Mouse (Mus musculus) thymus, adult 2 months (tissue): Measurements from ENCODE around the gene Moap1. TPM values are rescaled to one million over a fixed set of nuclear protein-coding genes. Genes with fewer than 3 reads are reported as not detected.

ENCODE experiments used
- DNase-seq: peaks from one replicate; pipeline ENCODE4 v3.0.0; 2021
- H3K27ac ChIP-seq: fragments of 200-500 bp; 2 replicates; pipeline ENCODE4 v1.5.1; 2012; ENCODE audit warnings: low read length, control low read depth; ENCODE audit not compliant: control insufficient read depth, insufficient read depth
- H3K27me3 ChIP-seq: fragments of 200-500 bp; 2 replicates; pipeline ENCODE4 v1.6.1; 2012; ENCODE audit warnings: mild to moderate bottlenecking, low read length, moderate library complexity, mixed read lengths; ENCODE audit not compliant: control insufficient read depth, insufficient read depth
- H3K36me3 ChIP-seq: fragments of 200-500 bp; 2 replicates; pipeline ENCODE4 v1.6.1; 2012; ENCODE audit warnings: mild to moderate bottlenecking, low read length, moderate library complexity; ENCODE audit not compliant: control insufficient read depth, insufficient read depth
- H3K4me1 ChIP-seq: fragments of 200-500 bp; replicated peaks from 2 replicates; pipeline ENCODE4 v1.6.1; 2012; ENCODE audit warnings: low read length; ENCODE audit not compliant: control insufficient read depth, insufficient read depth
- H3K4me3 ChIP-seq: fragments of 200-500 bp; 2 replicates; pipeline ENCODE4 v1.5.1; 2012; ENCODE audit warnings: mild to moderate bottlenecking, low read length, control low read depth, moderate library complexity; ENCODE audit not compliant: control insufficient read depth, insufficient read depth
- CTCF ChIP-seq: fragments of 200-500 bp; IDR thresholded peaks from 2 replicates; pipeline ENCODE4 v1.5.1; 2012; ENCODE audit warnings: mild to moderate bottlenecking, control low read depth, low read length, moderate library complexity, borderline replicate concordance; ENCODE audit not compliant: control insufficient read depth, poor library complexity, insufficient read depth; ENCODE audit errors: extremely low read depth
- POLR2A ChIP-seq: fragments of 200-500 bp; IDR thresholded peaks from 2 replicates; pipeline ENCODE4 v1.6.1; 2012; ENCODE audit warnings: mild to moderate bottlenecking, low read length, control low read depth, moderate library complexity; ENCODE audit not compliant: control insufficient read depth, poor library complexity, insufficient read depth; ENCODE audit errors: extremely low read depth
- WGBS: fragments of 180-500 bp; shearing (Covaris S2); methylation state at CpG from one replicate; pipeline ENCODE4 v1.1.7; 2018; 5-methylcytosine and 5-hydroxymethylcytosine counted together
- polyA plus RNA-seq: library from polyadenylated mRNA; depleted of rRNA; stranded (reverse); fragments of >200 nt; gene quantifications from 2 replicates; pipeline ENCODE4 v1.2.3, GENCODE M21; 2012

Moap1 gene
- polyA plus RNA-seq, 1 experiment: 0.71 TPM

GRCm38 (mm10) chr12:102708220-102708619 is 35.2 kb downstream of the Moap1 start:
- no peak for DNase-seq
- Histone ChIP-seq H3K27ac (no peak overlapping the region), H3K27me3 (no peaks in the 10 kb centered on the region), H3K4me1 (peaks cover 19% of the 10 kb centered on the region), H3K4me3 (no peak overlapping the region), H3K36me3 (no peaks in the 10 kb centered on the region)
- WGBS: 91% methylated on average over 11 of the region's 11 CpGs
- TF ChIP-seq POLR2A (no peak), CTCF (no peak)

- no peak for DNase-seq
- no peak for TF ChIP-seq POLR2A
- no peak for TF ChIP-seq CTCF
- WGBS: 94% methylated on average over 10 of the region's 10 CpGs
- Histone ChIP-seq H3K4me3 (no peak overlapping the region), H3K36me3 (no peaks in the 10 kb centered on the region), H3K27ac (no peak overlapping the region), H3K27me3 (no peaks in the 10 kb centered on the region), H3K4me1 (peaks cover 26% of the 10 kb centered on the region)
These were observed 36.5 kb downstream of the Moap1 start for GRCm38 (mm10) chr12:102706833-102707463.

DNA sequence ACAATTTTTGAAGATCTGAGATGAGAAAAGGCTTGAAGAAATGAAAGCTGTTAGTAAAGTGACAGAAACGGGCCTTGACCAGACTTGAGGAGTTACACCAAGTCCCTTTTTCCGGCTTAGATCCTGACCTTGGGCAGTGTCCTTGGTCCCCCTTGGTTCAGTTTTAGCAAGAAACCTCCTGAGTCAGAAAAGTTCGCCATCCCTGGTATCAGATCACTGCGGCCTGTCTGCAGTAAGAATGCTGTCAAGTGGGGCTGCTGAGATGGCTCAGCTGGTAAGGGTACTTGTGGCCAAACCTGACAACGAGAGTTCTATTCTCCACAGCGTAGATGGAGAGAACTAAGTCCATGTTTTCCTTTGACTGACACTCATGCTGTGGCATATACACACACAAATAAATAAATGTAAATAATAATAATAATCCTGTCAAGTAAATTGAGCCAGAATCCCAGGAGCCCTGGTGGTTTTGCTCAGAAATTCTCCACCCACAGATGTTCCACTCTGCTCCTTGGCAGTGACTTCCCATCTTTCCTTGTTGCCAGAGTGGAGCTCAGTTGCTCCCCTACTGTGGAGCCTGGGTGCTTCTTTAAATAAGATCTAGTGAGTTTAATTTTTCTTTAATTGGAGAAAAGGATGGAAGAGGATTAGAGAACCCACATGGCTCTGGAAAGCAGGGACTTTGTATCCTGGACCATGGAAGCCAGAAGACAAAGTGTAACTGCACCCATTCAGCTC is 37.4 kb downstream of the Moap1 start:
- no peak for DNase-seq
- 90% methylated on average over 6 of the region's 6 CpGs for WGBS
- Histone ChIP-seq H3K27me3 (no peaks in the 10 kb centered on the region), H3K4me1 (peaks cover 31% of the 10 kb centered on the region), H3K27ac (no peak overlapping the region), H3K36me3 (no peaks in the 10 kb centered on the region), H3K4me3 (no peak overlapping the region)
- TF ChIP-seq POLR2A (no peak), CTCF (no peak)

DNA sequence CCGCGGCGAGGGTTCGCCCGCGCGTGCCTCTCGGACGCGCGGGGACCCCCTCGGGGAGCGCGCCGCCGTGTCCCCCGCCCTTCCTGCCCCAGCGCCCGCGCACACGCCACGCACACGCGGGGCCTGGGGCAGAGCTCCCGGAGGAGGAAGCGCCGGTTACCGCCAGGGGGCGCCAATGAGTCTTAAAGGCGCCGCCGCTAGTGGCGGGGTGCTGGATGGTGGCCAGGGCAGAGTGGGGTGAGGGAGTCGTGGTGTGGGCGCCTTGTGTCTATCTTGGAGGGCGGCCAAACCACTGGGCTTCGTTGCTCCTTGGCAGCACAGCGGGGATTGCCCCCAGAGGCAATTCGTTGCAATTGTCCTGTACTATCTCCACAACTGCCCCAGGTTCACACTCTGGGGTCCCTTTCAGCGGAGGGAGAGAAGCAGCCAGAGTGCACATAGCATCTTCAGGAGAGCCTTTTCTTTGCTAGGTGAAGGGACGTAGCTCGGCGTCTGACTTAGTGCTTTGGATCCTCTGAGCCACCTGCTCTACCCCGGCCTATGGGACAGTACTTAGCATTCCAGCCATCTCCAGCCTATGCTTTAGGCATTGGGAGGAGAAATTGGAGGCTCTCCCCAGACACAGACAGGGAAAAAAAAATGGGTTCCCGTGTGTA is 38.1 kb downstream of the Moap1 start:
- Histone ChIP-seq H3K4me1 (peaks cover 37% of the 10 kb centered on the region), H3K4me3 (peak overlapping the region; percentile 65), H3K27me3 (no peaks in the 10 kb centered on the region), H3K27ac (no peak overlapping the region), H3K36me3 (no peaks in the 10 kb centered on the region)
- 3% methylated on average over 45 of the region's 45 CpGs for WGBS
- TF ChIP-seq POLR2A (no peak), CTCF (peak; percentile 100)
- DNase-seq: peak; percentile 89

DNA sequence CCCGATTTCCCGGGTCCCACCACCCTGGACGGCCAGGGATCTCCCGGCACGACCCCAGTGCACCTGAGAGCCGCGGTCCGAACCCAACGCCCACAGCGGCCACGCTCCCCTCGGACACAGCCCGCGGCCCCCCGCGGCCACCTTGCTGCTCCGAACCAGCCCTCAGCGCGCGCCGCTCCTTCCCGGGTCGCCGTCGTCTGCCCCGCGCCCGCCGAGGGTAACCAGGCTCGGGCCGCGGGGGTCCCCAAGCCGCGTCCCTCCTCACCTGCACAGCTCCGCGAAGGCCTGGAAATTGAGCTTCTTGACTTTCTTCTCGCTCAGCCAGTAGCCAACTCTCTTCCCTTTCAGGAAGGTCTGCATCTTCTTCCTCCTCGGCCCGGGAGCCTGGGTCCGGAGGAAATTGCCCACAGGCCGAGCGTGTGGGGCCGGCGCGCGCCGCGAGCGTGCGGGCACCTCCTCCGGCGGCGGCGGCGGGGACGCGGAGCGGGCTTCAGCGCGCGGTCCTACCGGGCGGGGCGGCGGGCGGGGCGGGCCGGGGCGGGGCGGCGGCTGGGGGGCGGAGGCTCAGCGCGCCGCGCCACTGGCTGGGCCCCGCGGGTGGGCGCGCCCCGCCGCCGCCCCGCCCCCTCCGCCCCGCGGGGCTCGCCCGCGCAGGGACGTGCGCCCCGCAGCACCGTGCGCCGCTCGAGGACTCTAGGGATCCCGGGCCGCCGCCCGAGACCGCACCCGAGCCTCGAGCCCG is 38.8 kb downstream of the Moap1 start, which contains the start of gene Itpk1:
Gene Itpk1 (minus strand): TSS at position 474 of the 742 bp plus-strand sequence.
- WGBS: 5% methylated on average over 101 of the region's 105 CpGs
- peak; percentile 50 for DNase-seq
- H3K36me3 ChIP-seq: no peaks in the 10 kb centered on the region
- H3K27ac ChIP-seq: peak within 1 kb of the TSS; percentile 15; the same call in 1 of the 2 replicates
- peaks cover 39% of the 10 kb centered on the region for H3K4me1 ChIP-seq
- H3K4me3 ChIP-seq: peak within 1 kb of the TSS; percentile 85
- TF ChIP-seq CTCF (no peak), POLR2A (peak; percentile 12; the same call in 1 of the 2 replicates)
- no peaks in the 10 kb centered on the region for H3K27me3 ChIP-seq

- under 1% methylated on average over 17 of the region's 17 CpGs for whole genome bisulfite sequencing
- Histone ChIP-seq H3K4me1 (peaks cover 45% of the 10 kb centered on the region), H3K27me3 (no peaks in the 10 kb centered on the region), H3K36me3 (no peaks in the 10 kb centered on the region), H3K4me3 (peak overlapping the region; percentile 85), H3K27ac (peak overlapping the region; percentile 15; the same call in 1 of the 2 replicates)
- TF ChIP-seq CTCF (no peak), POLR2A (no peak)
- DNase-seq: no peak
These were observed 39.5 kb downstream of the Moap1 start for GRCm38 (mm10) chr12:102703921-102704408.

GRCm38 (mm10) chr12:102703441-102703840 is 40.0 kb downstream of the Moap1 start:
- H3K4me1 ChIP-seq: peaks cover 50% of the 10 kb centered on the region
- 29% methylated on average over 6 of the region's 6 CpGs for WGBS
- DNase-seq: no peak
- TF ChIP-seq CTCF: no peak
- TF ChIP-seq POLR2A: no peak
- H3K4me3 ChIP-seq: peak overlapping the region; percentile 85
- 0 out of 2 replicates have a peak overlapping the region, but pooled peaks have one; percentile 15 for H3K27ac ChIP-seq
- no peaks in the 10 kb centered on the region for H3K36me3 ChIP-seq
- no peaks in the 10 kb centered on the region for H3K27me3 ChIP-seq
